Mouse (Mus musculus) embryonic facial prominence, embryonic 11.5 days (tissue): Measurements from ENCODE around the gene Zbed3. TPM values are rescaled to one million over a fixed set of nuclear protein-coding genes. Genes with fewer than 3 reads are reported as not detected.

ENCODE experiments used
- ATAC-seq: fragments of 200-750 bp; cut with Nextera tagmentation; replicated peaks from 2 replicates; pipeline ENCODE4 v1.8.0; 2017; ENCODE audit warnings: low read depth; ENCODE audit not compliant: insufficient number of reproducible peaks, low FRiP score, low TSS enrichment
- DNase-seq: peaks from one replicate; pipeline ENCODE4 v3.0.0-alpha.2; 2015; ENCODE audit warnings: low spot score
- H3K27ac ChIP-seq: fragments of 300-500 bp; sonication (generic); replicated peaks from 2 replicates; pipeline ENCODE4 v1.5.1; 2014; ENCODE audit warnings: mild to moderate bottlenecking, low read depth, low read length, control low read depth
- H3K27me3 ChIP-seq: fragments of 300-500 bp; sonication (generic); 2 replicates; pipeline ENCODE4 v1.6.1; 2014; ENCODE audit warnings: mild to moderate bottlenecking, low read length, moderate library complexity, mixed read lengths; ENCODE audit not compliant: control insufficient read depth, insufficient read depth
- H3K36me3 ChIP-seq: fragments of 300-500 bp; sonication (generic); replicated peaks from 2 replicates; pipeline ENCODE4 v1.6.1; 2014; ENCODE audit warnings: low read depth, mild to moderate bottlenecking, low read length, moderate library complexity, mixed read lengths; ENCODE audit not compliant: control insufficient read depth, insufficient read depth
- H3K4me1 ChIP-seq: fragments of 300-500 bp; sonication (generic); 2 replicates; pipeline ENCODE4 v1.6.1; 2014; ENCODE audit warnings: low read length, mixed read lengths; ENCODE audit not compliant: control insufficient read depth, insufficient read depth
- H3K4me2 ChIP-seq: fragments of 300-500 bp; sonication (generic); 2 replicates; pipeline ENCODE4 v1.6.1; 2014; ENCODE audit warnings: low read depth, mild to moderate bottlenecking, control low read depth, low read length, moderate library complexity
- H3K4me3 ChIP-seq: fragments of 300-500 bp; sonication (generic); 2 replicates; pipeline ENCODE4 v1.5.1; 2014; ENCODE audit warnings: low read depth, low read length, control low read depth
- H3K9ac ChIP-seq: fragments of 300-500 bp; sonication (generic); replicated peaks from 2 replicates; pipeline ENCODE4 v1.6.1; 2014; ENCODE audit warnings: mild to moderate bottlenecking, control low read depth, low read length
- H3K9me3 ChIP-seq: fragments of 300-500 bp; sonication (generic); replicated peaks from 2 replicates; pipeline ENCODE4 v1.6.1; 2016; ENCODE audit warnings: mild to moderate bottlenecking, low read length, inconsistent platforms, mixed read lengths; ENCODE audit not compliant: control insufficient read depth
- WGBS: fragments of 180-500 bp; shearing (Covaris S2); extraction: QIAGEN DNeasy Blood & Tissue Kit; methylation state at CpG from one replicate; pipeline ENCODE4 v1.1.7; 2014; 5-methylcytosine and 5-hydroxymethylcytosine counted together
- polyA plus RNA-seq: library from polyadenylated mRNA; unstranded; fragments of >200 nt; fragmentation: Nextera tagmentation; extraction: Ambion mirVana; gene quantifications from 2 replicates; pipeline ENCODE4 v1.2.1, GENCODE M21; 2014

Zbed3 gene
- polyA plus RNA-seq, 1 experiment from 2014 or later: 71.2 TPM

GRCm38 (mm10) chr13:95343470-95343869 lies 20.1 kb downstream of the Zbed3 start:
- Histone ChIP-seq H3K9me3 (no peaks in the 10 kb centered on the region), H3K4me3 (no peak overlapping the region), H3K27me3 (no peaks in the 10 kb centered on the region), H3K27ac (no peak overlapping the region), H3K4me2 (no peak overlapping the region), H3K36me3 (peaks cover 7% of the 10 kb centered on the region), H3K9ac (no peak overlapping the region), H3K4me1 (no peaks in the 10 kb centered on the region)
- 88% methylated on average over 8 of the region's 8 CpGs for WGBS
- ATAC-seq: no peak
- DNase-seq: no peak

DNA sequence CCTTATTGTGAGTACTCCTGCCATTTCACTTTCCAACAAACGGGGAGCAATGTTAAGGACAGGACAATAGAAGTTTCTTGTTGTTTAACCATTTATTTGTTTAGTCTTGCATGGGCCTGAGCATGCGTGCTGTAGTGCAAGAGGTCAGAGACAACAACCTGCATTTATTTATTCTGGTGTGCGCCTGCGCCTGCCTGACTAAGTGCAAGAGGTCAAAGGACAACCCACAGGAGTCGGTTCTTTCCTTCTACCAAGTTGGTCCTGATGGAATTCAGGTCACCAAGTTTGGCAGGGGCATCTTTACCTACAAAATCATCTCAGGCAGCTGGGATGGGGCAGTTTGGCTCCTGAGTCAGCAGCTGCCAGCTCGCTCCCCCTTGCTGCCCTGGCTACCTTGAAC lies 22.5 kb downstream of the Zbed3 start:
- Histone ChIP-seq H3K27me3 (no peaks in the 10 kb centered on the region), H3K4me3 (no peak overlapping the region), H3K4me2 (no peak overlapping the region), H3K9me3 (no peaks in the 10 kb centered on the region), H3K27ac (no peak overlapping the region), H3K36me3 (peaks cover 3% of the 10 kb centered on the region; the same call in 1 of the 2 replicates), H3K9ac (no peak overlapping the region), H3K4me1 (no peaks in the 10 kb centered on the region)
- no peak for DNase-seq
- no peak for ATAC-seq
- WGBS: 68% methylated on average over 6 of the region's 6 CpGs

DNA sequence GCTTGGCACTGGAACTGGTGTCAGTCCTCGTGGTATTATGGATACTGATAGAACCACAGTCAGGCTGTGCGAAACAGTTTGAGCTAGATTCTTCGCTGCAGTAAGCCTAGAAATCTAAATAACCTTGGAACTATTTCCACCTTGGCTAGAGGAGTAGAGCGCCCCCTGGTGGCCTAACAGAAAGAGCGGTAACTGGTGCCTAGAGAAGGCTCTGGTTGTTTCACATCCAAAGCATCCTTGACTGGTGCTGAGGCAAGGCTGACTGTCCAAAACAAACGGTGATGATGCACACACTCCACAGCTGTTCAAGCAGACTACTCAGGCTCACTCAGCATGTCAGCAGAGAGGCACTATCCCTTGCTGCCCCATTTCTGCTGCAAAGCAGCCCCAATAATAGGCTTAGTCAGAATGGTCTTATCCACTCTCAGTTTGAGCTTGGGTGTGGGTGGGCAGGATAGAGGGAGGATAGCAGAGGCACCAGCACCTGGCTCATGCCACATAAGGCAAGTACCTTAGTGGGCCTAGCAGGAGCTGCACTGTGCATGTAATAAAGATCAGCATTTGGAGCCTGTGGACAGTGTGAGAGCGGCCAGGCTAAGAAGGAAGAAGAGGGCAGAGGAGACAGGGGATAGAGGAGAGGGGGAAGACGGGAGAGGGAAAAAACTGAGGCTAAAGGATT lies 23.7 kb downstream of the Zbed3 start:
- Histone ChIP-seq H3K9ac (no peak overlapping the region), H3K4me1 (no peaks in the 10 kb centered on the region), H3K4me2 (no peak overlapping the region), H3K36me3 (peaks cover 10% of the 10 kb centered on the region), H3K9me3 (no peaks in the 10 kb centered on the region), H3K27me3 (no peaks in the 10 kb centered on the region), H3K4me3 (no peak overlapping the region), H3K27ac (no peak overlapping the region)
- WGBS: 38% methylated on average over 8 of the region's 8 CpGs
- ATAC-seq (no peak), DNase-seq (peak; percentile 87)

DNA sequence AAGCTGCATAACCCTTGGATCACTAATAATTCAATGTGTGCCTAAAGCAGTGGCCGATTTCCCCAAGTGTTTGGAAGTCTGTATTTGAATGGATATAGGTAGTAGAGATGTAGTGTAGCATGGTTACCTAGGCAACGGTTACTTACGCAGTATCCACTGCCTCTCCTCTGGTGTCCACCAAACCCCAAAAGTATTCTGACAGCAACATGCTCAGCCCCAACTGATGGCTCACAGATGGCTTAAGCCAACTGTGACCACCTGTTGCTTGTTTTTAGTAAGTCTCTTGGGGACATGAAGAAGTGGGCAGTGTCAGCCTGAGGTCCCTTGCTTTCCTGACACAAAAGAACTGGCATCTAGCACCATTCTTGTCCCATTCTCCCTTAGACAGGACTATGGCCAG lies 25.1 kb downstream of the Zbed3 start:
- Histone ChIP-seq H3K27me3 (no peaks in the 10 kb centered on the region), H3K27ac (no peak overlapping the region), H3K36me3 (peaks cover 10% of the 10 kb centered on the region), H3K9ac (no peak overlapping the region), H3K4me2 (no peak overlapping the region), H3K4me3 (no peak overlapping the region), H3K4me1 (no peaks in the 10 kb centered on the region), H3K9me3 (no peaks in the 10 kb centered on the region)
- ATAC-seq (no peak), DNase-seq (no peak)
- 91% methylated on average over 3 of the region's 3 CpGs for WGBS

- no peak overlapping the region for H3K27ac ChIP-seq
- no peak overlapping the region for H3K4me2 ChIP-seq
- peaks cover 3% of the 10 kb centered on the region for H3K36me3 ChIP-seq
- H3K9me3 ChIP-seq: no peaks in the 10 kb centered on the region
- DNase-seq (no peak), ATAC-seq (no peak)
- no peak overlapping the region for H3K9ac ChIP-seq
- H3K4me3 ChIP-seq: no peak overlapping the region
- H3K27me3 ChIP-seq: no peaks in the 10 kb centered on the region
- no peaks in the 10 kb centered on the region for H3K4me1 ChIP-seq
- WGBS: 80% methylated on average over 2 of the region's 2 CpGs
Measured at GRCm38 (mm10) chr13:95358223-95358622, 34.8 kb downstream of the Zbed3 start.

DNA sequence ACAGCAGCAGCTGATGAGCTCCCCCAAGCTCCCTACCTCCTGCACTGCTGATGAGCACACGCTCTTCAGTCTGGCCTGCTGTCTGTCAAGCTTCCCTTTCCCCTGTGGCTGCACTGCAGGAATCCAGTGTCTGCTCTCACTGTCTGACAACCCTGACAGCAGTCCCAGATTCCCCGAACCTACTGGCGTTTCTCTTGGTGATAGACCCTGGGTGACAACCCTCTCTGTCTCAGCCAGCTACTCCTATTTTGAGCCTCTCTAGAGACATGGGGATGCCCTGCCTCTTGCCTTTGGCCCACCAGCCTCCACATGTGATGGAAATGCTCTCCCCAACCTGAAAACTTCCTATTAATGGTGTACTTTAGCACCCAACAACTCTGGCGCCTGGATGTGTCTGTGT lies 40.0 kb downstream of the Zbed3 start:
- H3K36me3 ChIP-seq: peaks cover 3% of the 10 kb centered on the region
- no peak overlapping the region for H3K4me3 ChIP-seq
- no peak overlapping the region for H3K27ac ChIP-seq
- DNase-seq (no peak), ATAC-seq (no peak)
- 79% methylated on average over 4 of the region's 4 CpGs for WGBS
- no peaks in the 10 kb centered on the region for H3K27me3 ChIP-seq
- no peaks in the 10 kb centered on the region for H3K9me3 ChIP-seq
- H3K4me1 ChIP-seq: no peaks in the 10 kb centered on the region
- H3K4me2 ChIP-seq: no peak overlapping the region
- no peak overlapping the region for H3K9ac ChIP-seq

- Histone ChIP-seq H3K9me3 (no peaks in the 10 kb centered on the region), H3K36me3 (peaks cover 6% of the 10 kb centered on the region)
Measured at GRCm38 (mm10) chr13:95366356-95366755, 42.9 kb downstream of the Zbed3 start.

GRCm38 (mm10) chr13:95374701-95375553 lies 51.5 kb downstream of the Zbed3 start, which contains the start of gene Aggf1:
Gene Aggf1, minus strand, starts transcription at chr13:95375352.
- under 1% methylated on average over 86 of the region's 86 CpGs for WGBS
- no peaks in the 10 kb centered on the region for H3K9me3 ChIP-seq
- DNase-seq (peak; percentile 96), ATAC-seq (peak; percentile 96)
- H3K27me3 ChIP-seq: no peaks in the 10 kb centered on the region
- peak within 1 kb of the TSS; percentile 87 for H3K4me2 ChIP-seq
- no peaks in the 10 kb centered on the region for H3K4me1 ChIP-seq
- H3K4me3 ChIP-seq: peak within 1 kb of the TSS; percentile 99
- H3K36me3 ChIP-seq: no peaks in the 10 kb centered on the region
- no peak within 1 kb of the TSS for H3K27ac ChIP-seq
- H3K9ac ChIP-seq: peak within 1 kb of the TSS; percentile 94

More at GRCm38 (mm10) chr13:95366356-95366755, 42.9 kb downstream of the Zbed3 start:
- no peak for DNase-seq
- no peak overlapping the region for H3K9ac ChIP-seq
- no peak overlapping the region for H3K4me2 ChIP-seq
- H3K4me1 ChIP-seq: no peaks in the 10 kb centered on the region
- no peak overlapping the region for H3K4me3 ChIP-seq
- 93% methylated on average over 8 of the region's 8 CpGs for WGBS
- H3K27ac ChIP-seq: no peak overlapping the region
- no peak for ATAC-seq
- H3K27me3 ChIP-seq: no peaks in the 10 kb centered on the region
